Mouse (Mus musculus): ENCODE data around the gene Cmas. TPM values are rescaled to one million over a fixed set of nuclear protein-coding genes. Genes with fewer than 3 reads are reported as not detected.

The Cmas gene
- polyA plus RNA-seq, 1 experiment from 2014 or later, result 110 TPM

- no peak overlapping the region for H3K9ac ChIP-seq (replicated peaks; ENCODE audit: low read length)
- no peak overlapping the region for H3K4me3 ChIP-seq (ENCODE audit: low read depth, low read length)
- H3K4me2 ChIP-seq (ENCODE audit: low read depth, low read length), result no peak overlapping the region
- ATAC-seq (replicated peaks; ENCODE audit: insufficient number of reproducible peaks, low FRiP score, low TSS enrichment, low read depth), result no peak
- 67% methylated on average over 6 of the region's 6 CpGs for WGBS
- H3K27ac ChIP-seq (replicated peaks; ENCODE audit: low read depth, low read length), result no peak overlapping the region
- H3K9me3 ChIP-seq (replicated peaks; ENCODE audit: control insufficient read depth, low read length), result no peaks in the 10 kb centered on the region
- H3K36me3 ChIP-seq (replicated peaks; ENCODE audit: control insufficient read depth, insufficient read depth, low read depth, low read length), result no peaks in the 10 kb centered on the region
- DNase-seq (ENCODE audit: low spot score), result no peak
- no peaks in the 10 kb centered on the region for H3K27me3 ChIP-seq (ENCODE audit: control insufficient read depth, insufficient read depth, low read length)
- no peaks in the 10 kb centered on the region for H3K4me1 ChIP-seq (ENCODE audit: control insufficient read depth, insufficient read depth, low read length)
These were observed 35.8 kb upstream of the Cmas start for GRCm38 (mm10) chr6:142720641-142721040.

DNA sequence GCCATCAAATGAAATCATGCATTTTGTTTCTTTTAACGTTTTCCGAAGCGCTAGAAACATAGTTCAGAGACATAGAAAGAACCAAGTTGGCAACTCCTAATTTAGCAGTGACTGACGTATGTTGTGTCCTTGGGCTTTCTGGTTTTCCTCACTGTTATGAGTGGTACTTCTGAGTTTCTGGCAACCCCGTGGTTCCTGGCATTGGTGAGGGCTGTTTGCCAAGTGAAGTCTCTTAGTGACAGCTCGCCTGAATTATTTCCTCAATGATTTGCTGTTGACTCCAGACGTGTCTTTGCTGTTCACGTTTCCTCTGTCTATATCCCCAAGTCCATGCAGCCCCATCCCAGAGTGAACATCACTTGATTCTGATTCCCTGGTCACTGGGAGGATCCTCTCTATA, 34.8 kb upstream of the Cmas start:
- Histone ChIP-seq H3K27ac (replicated peaks; ENCODE audit: low read depth, low read length) (no peak overlapping the region), H3K4me1 (ENCODE audit: control insufficient read depth, insufficient read depth, low read length) (no peaks in the 10 kb centered on the region), H3K4me3 (ENCODE audit: low read depth, low read length) (no peak overlapping the region), H3K4me2 (ENCODE audit: low read depth, low read length) (no peak overlapping the region), H3K36me3 (replicated peaks; ENCODE audit: control insufficient read depth, insufficient read depth, low read depth, low read length) (no peaks in the 10 kb centered on the region), H3K27me3 (ENCODE audit: control insufficient read depth, insufficient read depth, low read length) (no peaks in the 10 kb centered on the region), H3K9ac (replicated peaks; ENCODE audit: low read length) (no peak overlapping the region), H3K9me3 (replicated peaks; ENCODE audit: control insufficient read depth, low read length) (no peaks in the 10 kb centered on the region)
- 89% methylated on average over 8 of the region's 8 CpGs for WGBS
- DNase-seq (ENCODE audit: low spot score) (no peak), ATAC-seq (replicated peaks; ENCODE audit: insufficient number of reproducible peaks, low FRiP score, low TSS enrichment, low read depth) (no peak)

DNA sequence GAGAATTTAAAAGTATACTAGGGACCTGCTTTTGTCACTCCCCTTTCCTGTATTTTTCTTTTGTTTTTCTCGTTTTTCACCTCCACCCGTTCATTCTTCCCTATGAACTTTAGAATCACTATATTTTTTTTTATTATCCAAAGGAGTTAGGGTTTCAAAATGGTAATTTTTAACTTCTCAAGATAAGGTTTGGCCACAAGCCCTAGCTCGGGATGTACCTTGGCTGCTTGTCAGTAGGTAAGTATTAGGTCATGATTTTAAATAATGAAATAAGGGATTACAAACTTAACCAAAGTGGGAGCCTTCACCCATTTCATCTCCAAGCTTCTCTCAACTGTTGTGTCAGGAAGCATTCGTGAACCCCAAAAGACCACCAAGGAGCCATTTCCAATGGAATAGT, 30.5 kb upstream of the Cmas start:
- WGBS, result 90% methylated on average over 4 of the region's 4 CpGs
- ATAC-seq (replicated peaks; ENCODE audit: insufficient number of reproducible peaks, low FRiP score, low TSS enrichment, low read depth) (no peak), DNase-seq (ENCODE audit: low spot score) (no peak)
- Histone ChIP-seq H3K9me3 (replicated peaks; ENCODE audit: control insufficient read depth, low read length) (no peaks in the 10 kb centered on the region), H3K27me3 (ENCODE audit: control insufficient read depth, insufficient read depth, low read length) (no peaks in the 10 kb centered on the region), H3K4me1 (ENCODE audit: control insufficient read depth, insufficient read depth, low read length) (no peaks in the 10 kb centered on the region), H3K4me2 (ENCODE audit: low read depth, low read length) (no peak overlapping the region), H3K4me3 (ENCODE audit: low read depth, low read length) (no peak overlapping the region), H3K36me3 (replicated peaks; ENCODE audit: control insufficient read depth, insufficient read depth, low read depth, low read length) (no peaks in the 10 kb centered on the region), H3K27ac (replicated peaks; ENCODE audit: low read depth, low read length) (no peak overlapping the region), H3K9ac (replicated peaks; ENCODE audit: low read length) (no peak overlapping the region)

DNA sequence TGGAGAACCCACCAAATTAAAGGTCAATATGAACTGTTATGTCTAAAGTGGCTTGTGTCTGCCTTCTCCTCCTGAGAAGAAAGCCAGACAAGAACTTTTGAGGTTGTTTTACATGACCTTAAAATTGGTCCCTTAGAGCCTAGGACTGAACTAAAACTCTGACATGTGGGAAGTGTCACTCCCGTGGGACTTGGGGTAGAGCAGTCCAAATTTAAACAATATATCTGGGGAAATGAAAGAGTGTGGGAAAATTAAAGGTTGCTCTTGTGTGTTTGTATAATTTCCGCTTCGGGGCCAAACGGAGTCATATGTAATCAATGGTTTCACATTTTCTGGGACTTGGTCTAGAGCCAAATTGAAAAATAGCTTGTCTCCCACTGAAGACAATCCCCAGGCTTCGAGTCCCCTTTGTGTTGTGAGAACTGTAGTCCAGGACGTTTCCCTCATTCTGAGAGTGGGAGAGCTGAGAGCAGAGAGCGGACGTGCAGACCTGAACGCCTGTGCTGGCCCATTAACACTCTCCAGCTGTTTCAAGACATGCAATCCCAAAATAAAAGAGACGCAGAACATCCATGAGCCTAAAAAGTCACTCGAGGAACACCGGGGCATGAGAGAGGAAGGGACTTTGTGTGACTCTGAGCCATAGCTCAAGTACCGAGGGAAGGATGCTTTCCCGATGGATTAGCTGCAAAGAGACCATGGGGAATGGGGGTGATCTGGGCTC, 23.8 kb upstream of the Cmas start:
- DNase-seq (ENCODE audit: low spot score), result peak; percentile 7
- H3K27ac ChIP-seq (replicated peaks; ENCODE audit: low read depth, low read length), result no peak overlapping the region
- H3K4me2 ChIP-seq (ENCODE audit: low read depth, low read length), result no peak overlapping the region
- no peaks in the 10 kb centered on the region for H3K27me3 ChIP-seq (ENCODE audit: control insufficient read depth, insufficient read depth, low read length)
- H3K4me1 ChIP-seq (ENCODE audit: control insufficient read depth, insufficient read depth, low read length), result no peaks in the 10 kb centered on the region
- no peaks in the 10 kb centered on the region for H3K9me3 ChIP-seq (replicated peaks; ENCODE audit: control insufficient read depth, low read length)
- no peak for ATAC-seq (replicated peaks; ENCODE audit: insufficient number of reproducible peaks, low FRiP score, low TSS enrichment, low read depth)
- no peak overlapping the region for H3K9ac ChIP-seq (replicated peaks; ENCODE audit: low read length)
- no peak overlapping the region for H3K4me3 ChIP-seq (ENCODE audit: low read depth, low read length)
- WGBS, result 63% methylated on average over 14 of the region's 14 CpGs
- H3K36me3 ChIP-seq (replicated peaks; ENCODE audit: control insufficient read depth, insufficient read depth, low read depth, low read length), result no peaks in the 10 kb centered on the region

GRCm38 (mm10) chr6:142735302-142736005, 21.0 kb upstream of the Cmas start:
- Histone ChIP-seq H3K4me3 (ENCODE audit: low read depth, low read length) (no peak overlapping the region), H3K9me3 (replicated peaks; ENCODE audit: control insufficient read depth, low read length) (no peaks in the 10 kb centered on the region), H3K27ac (replicated peaks; ENCODE audit: low read depth, low read length) (no peak overlapping the region), H3K4me2 (ENCODE audit: low read depth, low read length) (no peak overlapping the region), H3K4me1 (ENCODE audit: control insufficient read depth, insufficient read depth, low read length) (no peaks in the 10 kb centered on the region), H3K9ac (replicated peaks; ENCODE audit: low read length) (no peak overlapping the region), H3K27me3 (ENCODE audit: control insufficient read depth, insufficient read depth, low read length) (no peaks in the 10 kb centered on the region), H3K36me3 (replicated peaks; ENCODE audit: control insufficient read depth, insufficient read depth, low read depth, low read length) (no peaks in the 10 kb centered on the region)
- DNase-seq (ENCODE audit: low spot score) (peak; percentile 80), ATAC-seq (replicated peaks; ENCODE audit: insufficient number of reproducible peaks, low FRiP score, low TSS enrichment, low read depth) (0 out of 2 replicates have a peak, but pooled peaks have one; percentile 34)
- 47% methylated on average over 8 of the region's 8 CpGs for WGBS

DNA sequence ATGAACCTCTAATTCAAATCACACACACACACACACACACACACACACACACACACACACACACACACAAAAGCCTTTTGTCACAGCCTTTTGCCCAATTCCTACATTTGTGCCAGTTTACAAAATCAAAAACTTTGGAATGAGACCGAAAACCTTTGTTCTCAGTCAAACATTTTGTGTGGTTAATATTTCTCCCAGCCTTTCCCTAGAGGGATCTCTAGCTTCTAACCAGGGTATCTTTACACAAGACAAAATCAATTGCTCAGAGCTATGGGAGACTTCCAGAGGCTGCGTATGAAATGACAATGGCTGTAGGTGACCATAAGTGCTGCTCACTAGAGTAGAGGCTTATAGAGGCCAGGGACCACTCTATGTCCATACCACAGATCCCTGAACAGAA, 18.3 kb upstream of the Cmas start:
- Histone ChIP-seq H3K27ac (replicated peaks; ENCODE audit: low read depth, low read length) (no peak overlapping the region), H3K4me3 (ENCODE audit: low read depth, low read length) (no peak overlapping the region), H3K27me3 (ENCODE audit: control insufficient read depth, insufficient read depth, low read length) (no peaks in the 10 kb centered on the region), H3K4me1 (ENCODE audit: control insufficient read depth, insufficient read depth, low read length) (no peaks in the 10 kb centered on the region), H3K36me3 (replicated peaks; ENCODE audit: control insufficient read depth, insufficient read depth, low read depth, low read length) (no peaks in the 10 kb centered on the region), H3K9me3 (replicated peaks; ENCODE audit: control insufficient read depth, low read length) (no peaks in the 10 kb centered on the region), H3K4me2 (ENCODE audit: low read depth, low read length) (no peak overlapping the region), H3K9ac (replicated peaks; ENCODE audit: low read length) (no peak overlapping the region)
- 92% methylated on average over 2 of the region's 2 CpGs for WGBS
- no peak for ATAC-seq (replicated peaks; ENCODE audit: insufficient number of reproducible peaks, low FRiP score, low TSS enrichment, low read depth)
- no peak for DNase-seq (ENCODE audit: low spot score)

DNA sequence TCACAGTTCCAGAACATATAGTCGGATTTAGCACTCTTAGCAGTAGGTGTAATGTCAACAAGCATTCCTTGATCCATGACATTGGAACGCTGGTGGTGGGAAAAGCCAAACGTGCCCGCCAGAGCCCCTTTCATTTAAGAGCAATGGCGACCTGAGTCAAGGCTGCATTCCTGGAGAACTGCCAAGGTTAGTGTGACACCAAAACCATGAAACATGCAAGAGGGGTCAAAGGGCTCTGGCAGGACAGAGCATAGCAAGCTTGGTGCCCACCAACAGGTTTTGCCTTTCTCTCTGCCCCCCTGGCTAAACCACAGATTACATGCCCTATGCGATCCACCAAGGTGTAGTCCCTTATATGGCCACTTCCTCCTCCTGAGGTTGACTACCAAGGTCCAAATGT, 17.8 kb upstream of the Cmas start:
- no peaks in the 10 kb centered on the region for H3K36me3 ChIP-seq (replicated peaks; ENCODE audit: control insufficient read depth, insufficient read depth, low read depth, low read length)
- H3K4me1 ChIP-seq (ENCODE audit: control insufficient read depth, insufficient read depth, low read length), result no peaks in the 10 kb centered on the region
- WGBS, result 75% methylated on average over 6 of the region's 6 CpGs
- H3K4me3 ChIP-seq (ENCODE audit: low read depth, low read length), result no peak overlapping the region
- no peaks in the 10 kb centered on the region for H3K9me3 ChIP-seq (replicated peaks; ENCODE audit: control insufficient read depth, low read length)
- H3K27ac ChIP-seq (replicated peaks; ENCODE audit: low read depth, low read length), result no peak overlapping the region
- H3K9ac ChIP-seq (replicated peaks; ENCODE audit: low read length), result no peak overlapping the region
- DNase-seq (ENCODE audit: low spot score) (no peak), ATAC-seq (replicated peaks; ENCODE audit: insufficient number of reproducible peaks, low FRiP score, low TSS enrichment, low read depth) (no peak)
- H3K27me3 ChIP-seq (ENCODE audit: control insufficient read depth, insufficient read depth, low read length), result no peaks in the 10 kb centered on the region
- H3K4me2 ChIP-seq (ENCODE audit: low read depth, low read length), result no peak overlapping the region

GRCm38 (mm10) chr6:142741763-142742162, 14.7 kb upstream of the Cmas start:
- Histone ChIP-seq H3K27ac (replicated peaks; ENCODE audit: low read depth, low read length) (no peak overlapping the region), H3K9me3 (replicated peaks; ENCODE audit: control insufficient read depth, low read length) (no peaks in the 10 kb centered on the region), H3K36me3 (replicated peaks; ENCODE audit: control insufficient read depth, insufficient read depth, low read depth, low read length) (no peaks in the 10 kb centered on the region), H3K4me1 (ENCODE audit: control insufficient read depth, insufficient read depth, low read length) (no peaks in the 10 kb centered on the region), H3K4me2 (ENCODE audit: low read depth, low read length) (no peak overlapping the region), H3K27me3 (ENCODE audit: control insufficient read depth, insufficient read depth, low read length) (no peaks in the 10 kb centered on the region), H3K9ac (replicated peaks; ENCODE audit: low read length) (no peak overlapping the region), H3K4me3 (ENCODE audit: low read depth, low read length) (no peak overlapping the region)
- no peak for DNase-seq (ENCODE audit: low spot score)
- no peak for ATAC-seq (replicated peaks; ENCODE audit: insufficient number of reproducible peaks, low FRiP score, low TSS enrichment, low read depth)
- 89% methylated on average over 6 of the region's 6 CpGs for WGBS
